Mouse (Mus musculus) testis, postnatal 14 days (tissue): ENCODE measurements around the gene Cdk4.
"Not testable (repeated sequence)": the region's sequence is repeated elsewhere in the genome, so short reads cannot be mapped to it uniquely, and the experiment has no call there.

Source experiments
- DNase-seq: peaks from one replicate; pipeline ENCODE4 v3.0.0; 2021; ENCODE audit warnings: low spot score

The Cdk4 gene

GRCm38 (mm10) chr10:127058161-127058560 is 5.2 kb upstream of the Cdk4 start:
- peak; percentile 68 for DNase-seq

GRCm38 (mm10) chr10:127058708-127059107 is 4.6 kb upstream of the Cdk4 start:
- no peak for DNase-seq

- DNase-seq: no peak
Observed at GRCm38 (mm10) chr10:127059174-127059967, 4.0 kb upstream of the Cdk4 start.

- peak; percentile 81 for DNase-seq
Observed at GRCm38 (mm10) chr10:127059968-127060916, 3.1 kb upstream of the Cdk4 start, which contains the start of gene March9. March9 (minus strand) TSS chr10:127060184.

GRCm38 (mm10) chr10:127061085-127061484 is 2.2 kb upstream of the Cdk4 start:
- no peak for DNase-seq

GRCm38 (mm10) chr10:127061513-127061912 is 1.8 kb upstream of the Cdk4 start:
- DNase-seq: no peak

GRCm38 (mm10) chr10:127062101-127062500 is 1.2 kb upstream of the Cdk4 start:
- DNase-seq: not testable (repeated sequence)

GRCm38 (mm10) chr10:127062503-127062902 is 831 bp upstream of the Cdk4 start:
- DNase-seq: no peak

GRCm38 (mm10) chr10:127063913-127064870 is 858 bp downstream of the Cdk4 start:
- DNase-seq: no peak

GRCm38 (mm10) chr10:127065981-127066380 is 2.6 kb downstream of the Cdk4 start:
- DNase-seq: no peak

GRCm38 (mm10) chr10:127066519-127067018 is 3.2 kb downstream of the Cdk4 start:
- DNase-seq: no peak

- no peak for DNase-seq
Observed at GRCm38 (mm10) chr10:127068360-127069038, 5.2 kb downstream of the Cdk4 start.

- no peak for DNase-seq
Observed at GRCm38 (mm10) chr10:127069281-127070189, 6.2 kb downstream of the Cdk4 start.

- DNase-seq: peak; percentile 87
Observed at GRCm38 (mm10) chr10:127070190-127071121, 7.1 kb downstream of the Cdk4 start, which contains the start of gene Tspan31. Tspan31 (minus strand) TSS chr10:127070264.

- DNase-seq: no peak
Observed at GRCm38 (mm10) chr10:127071203-127071602, 7.9 kb downstream of the Cdk4 start.

GRCm38 (mm10) chr10:127072270-127072669 is 8.9 kb downstream of the Cdk4 start:
- not testable (repeated sequence) for DNase-seq

GRCm38 (mm10) chr10:127072969-127073368 is 9.6 kb downstream of the Cdk4 start:
- not testable (repeated sequence) for DNase-seq

GRCm38 (mm10) chr10:127073981-127074380 is 10.6 kb downstream of the Cdk4 start:
- DNase-seq: no peak
